Comparison of ENCODE assay signal across 8 mouse cellular contexts in genomic region chr2:167348376-167349282, GRCm38 (mm10). TPM values are rescaled to one million over a fixed set of nuclear protein-coding genes. Genes with fewer than 3 reads are reported as not detected.
DNase-seq lines count a peak whose midpoint lies in the region; ATAC-seq and TF ChIP-seq lines count a peak whose summit lies in the region.

TSS of gene B4galt5 (minus strand) at chr2:167349183.

- H3K27me3 ChIP-seq in forebrain, embryonic 12.5 days, result peaks cover 15% of the 10 kb centered on the region
- peaks cover 13% of the 10 kb centered on the region for H3K27me3 ChIP-seq in hindbrain, embryonic 13.5 days
- no peaks in the 10 kb centered on the region for H3K27me3 ChIP-seq in limb, embryonic 11.5 days (ENCODE audit: control insufficient read depth, insufficient read depth, low read length)

- H3K4me3 ChIP-seq in lung, adult 2 months (replicated peaks; ENCODE audit: extremely low read depth, low read depth, low read length), result peak within 1 kb of the TSS; percentile 59
- H3K4me3 ChIP-seq in bone marrow, adult 2 months (replicated peaks; ENCODE audit: control insufficient read depth, low read depth, low read length), result peak within 1 kb of the TSS; percentile 74
- H3K4me3 ChIP-seq in forebrain, embryonic 12.5 days (replicated peaks), result peak within 1 kb of the TSS; percentile 62
- H3K4me3 ChIP-seq in hindbrain, embryonic 13.5 days, result peak within 1 kb of the TSS; percentile 80
- H3K4me3 ChIP-seq in limb, embryonic 11.5 days (ENCODE audit: low read depth, low read length), result peak within 1 kb of the TSS; percentile 63

- under 1% methylated on average over 64 of the region's 111 CpGs for WGBS in lung, adult 2 months
- WGBS in bone marrow, adult 2 months, result 3% methylated on average over 104 of the region's 111 CpGs
- WGBS in forebrain, embryonic 12.5 days, result under 1% methylated on average over 71 of the region's 111 CpGs
- under 1% methylated on average over 70 of the region's 111 CpGs for WGBS in hindbrain, embryonic 13.5 days
- under 1% methylated on average over 43 of the region's 111 CpGs for WGBS in limb, embryonic 11.5 days

- H3K9me3 ChIP-seq in forebrain, embryonic 12.5 days, result no peaks in the 10 kb centered on the region
- no peaks in the 10 kb centered on the region for H3K9me3 ChIP-seq in hindbrain, embryonic 13.5 days
- H3K9me3 ChIP-seq in limb, embryonic 11.5 days (ENCODE audit: control insufficient read depth, low read length), result no peaks in the 10 kb centered on the region

- ATAC-seq in forebrain, embryonic 12.5 days (ENCODE audit: low FRiP score), result peak; percentile 35; the same call in 1 of the 2 replicates
- peak; percentile 61 for ATAC-seq in hindbrain, embryonic 13.5 days (ENCODE audit: low FRiP score)
- peak; percentile 40; the same call in 1 of the 2 replicates for ATAC-seq in limb, embryonic 11.5 days (ENCODE audit: insufficient number of reproducible peaks, low FRiP score, low TSS enrichment, low read depth)

- H3K36me3 ChIP-seq in forebrain, embryonic 12.5 days (replicated peaks), result no peaks in the 10 kb centered on the region
- no peaks in the 10 kb centered on the region for H3K36me3 ChIP-seq in hindbrain, embryonic 13.5 days
- no peaks in the 10 kb centered on the region for H3K36me3 ChIP-seq in limb, embryonic 11.5 days (ENCODE audit: control insufficient read depth, insufficient read depth, low read length)

- peak within 1 kb of the TSS; percentile 80 for H3K9ac ChIP-seq in forebrain, embryonic 12.5 days
- H3K9ac ChIP-seq in hindbrain, embryonic 13.5 days, result peak within 1 kb of the TSS; percentile 90
- H3K9ac ChIP-seq in limb, embryonic 11.5 days (ENCODE audit: low read length), result peak within 1 kb of the TSS; percentile 73

- DNase-seq in lung, adult 2 months, result no peak
- no peak for DNase-seq in lung, adult 18-20 months
- peak; percentile 61 for DNase-seq in limb, embryonic 11.5 days (ENCODE audit: low spot score)
- peak; percentile 64 for DNase-seq in naive thymus-derived CD4-positive, alpha-beta T cell, adult 2 months (ENCODE audit: low read depth)
- no peak for DNase-seq in natural killer cell, adult 2 months (ENCODE audit: low spot score in 2 of 2)

- no peak for TF ChIP-seq CTCF in lung, adult 2 months (IDR thresholded peaks at IDR 0.05; ENCODE audit: insufficient read depth, low read length)
- TF ChIP-seq CTCF in bone marrow, adult 2 months (IDR thresholded peaks at IDR 0.05; ENCODE audit: control insufficient read depth, insufficient read depth, low read length), result no peak

- H3K4me2 ChIP-seq in forebrain, embryonic 12.5 days, result peak within 1 kb of the TSS; percentile 80
- H3K4me2 ChIP-seq in hindbrain, embryonic 13.5 days, result peak within 1 kb of the TSS; percentile 80
- H3K4me2 ChIP-seq in limb, embryonic 11.5 days (ENCODE audit: low read depth, severe bottlenecking), result peak within 1 kb of the TSS; percentile 76

- TF ChIP-seq POLR2A in lung, adult 2 months (IDR thresholded peaks at IDR 0.05; ENCODE audit: borderline replicate concordance, extremely low read depth, low read depth, low read length), result no peak
- TF ChIP-seq POLR2A in bone marrow, adult 2 months (IDR thresholded peaks at IDR 0.05; ENCODE audit: borderline replicate concordance, control insufficient read depth, low read depth, low read length), result peak; percentile 48; the same call in 1 of the 2 replicates

- H3K4me1 ChIP-seq in lung, adult 2 months (ENCODE audit: control insufficient read depth, insufficient read depth, low read length), result peaks cover 15% of the 10 kb centered on the region
- H3K4me1 ChIP-seq in bone marrow, adult 2 months (ENCODE audit: control insufficient read depth, insufficient read depth, low read length), result peaks cover 4% of the 10 kb centered on the region
- peaks cover 34% of the 10 kb centered on the region for H3K4me1 ChIP-seq in forebrain, embryonic 12.5 days
- peaks cover 36% of the 10 kb centered on the region for H3K4me1 ChIP-seq in hindbrain, embryonic 13.5 days (replicated peaks)
- peaks cover 7% of the 10 kb centered on the region for H3K4me1 ChIP-seq in limb, embryonic 11.5 days (ENCODE audit: control insufficient read depth, insufficient read depth, low read length)

- peak within 1 kb of the TSS; percentile 93 for H3K27ac ChIP-seq in bone marrow, adult 2 months (ENCODE audit: control insufficient read depth, insufficient read depth, low read depth, low read length, poor library complexity)
- peak within 1 kb of the TSS; percentile 87 for H3K27ac ChIP-seq in forebrain, embryonic 12.5 days
- peak within 1 kb of the TSS; percentile 92 for H3K27ac ChIP-seq in hindbrain, embryonic 13.5 days
- peak within 1 kb of the TSS; percentile 52; the same call in 1 of the 2 replicates for H3K27ac ChIP-seq in limb, embryonic 11.5 days (replicated peaks; ENCODE audit: low read depth, low read length)

RNA-seq across cellular contexts. Expression of gene B4galt5, which starts in this region (rescaled TPM):
- 17.7 and 20.5 TPM in 2 replicates for polyA plus RNA-seq in lung, adult 2 months (2012; rRNA removed)
- 3.7 and 5.7 TPM in 2 replicates for polyA plus RNA-seq in bone marrow, adult 2 months (2011; ENCODE audit: insufficient read depth, insufficient read length, low replicate concordance, missing spikeins)
- 7.6 and 13.4 TPM in 2 replicates for polyA plus RNA-seq in forebrain, embryonic 12.5 days (2016; fragmentation: Nextera tagmentation; extraction: Ambion mirVana)
- 12.3 and 12.5 TPM in 2 replicates for polyA plus RNA-seq in hindbrain, embryonic 13.5 days (2015; fragmentation: Nextera tagmentation; extraction: Ambion mirVana)
- polyA plus RNA-seq in limb, embryonic 11.5 days (2014; fragmentation: Nextera tagmentation; extraction: Ambion mirVana), result 15.9 and 16.3 TPM in 2 replicates

Comparison
In these comparisons a context has a peak if more than half of its experiments do, and no peak if none do; other contexts are left out.
1. DNase-seq: peak in limb, embryonic 11.5 days (single experiment) and naive thymus-derived CD4-positive, alpha-beta T cell, adult 2 months (single experiment); none in lung, adult 2 months (single experiment), lung, adult 18-20 months (0 of 2) and natural killer cell, adult 2 months (0 of 2).
2. Peak in every context shown above with its lines, with median percentiles within 50 percentile points of each other: H3K4me3 ChIP-seq, H3K27ac ChIP-seq, ATAC-seq, H3K4me2 ChIP-seq and H3K9ac ChIP-seq.